Mouse (Mus musculus): ENCODE measurements around the gene Ptprr.

- no peak for TF ChIP-seq POLR2A (IDR thresholded peaks at IDR 0.05; ENCODE audit: extremely low read depth, insufficient read depth, low read length)
- no peak for TF ChIP-seq CTCF (IDR thresholded peaks at IDR 0.05; ENCODE audit: low read depth, low read length)
Measured at GRCm38 (mm10) chr10:116018480-116018891, 473 bp downstream of the Ptprr start.
